Mouse (Mus musculus): Measurements from ENCODE around the gene Slc16a14.

Slc16a14 gene

GRCm38 (mm10) chr1:84912571-84912970 lies 22.4 kb downstream of the Slc16a14 start:
- DNase-seq (ENCODE audit: low read depth, low spot score): no peak

- DNase-seq (ENCODE audit: low read depth, low spot score): no peak
These were observed 24.6 kb downstream of the Slc16a14 start for GRCm38 (mm10) chr1:84910177-84910804.

GRCm38 (mm10) chr1:84904467-84904866 lies 30.5 kb downstream of the Slc16a14 start:
- DNase-seq (ENCODE audit: low read depth, low spot score): no peak

- DNase-seq (ENCODE audit: low read depth, low spot score): no peak
These were observed 35.8 kb downstream of the Slc16a14 start for GRCm38 (mm10) chr1:84899156-84899555.

GRCm38 (mm10) chr1:84897364-84897763 lies 37.6 kb downstream of the Slc16a14 start:
- no peak for DNase-seq (ENCODE audit: low read depth, low spot score)

- DNase-seq (ENCODE audit: low read depth, low spot score): no peak
These were observed 43.2 kb downstream of the Slc16a14 start for GRCm38 (mm10) chr1:84891746-84892145.

- no peak for DNase-seq (ENCODE audit: low read depth, low spot score)
These were observed 44.4 kb downstream of the Slc16a14 start for GRCm38 (mm10) chr1:84890503-84890902.

- DNase-seq (ENCODE audit: low read depth, low spot score): no peak
These were observed 44.9 kb downstream of the Slc16a14 start for GRCm38 (mm10) chr1:84890005-84890393.

- DNase-seq (ENCODE audit: low read depth, low spot score): no peak
These were observed 45.5 kb downstream of the Slc16a14 start for GRCm38 (mm10) chr1:84889330-84890004.

- DNase-seq (ENCODE audit: low read depth, low spot score): no peak
These were observed 49.0 kb downstream of the Slc16a14 start for GRCm38 (mm10) chr1:84885921-84886320.

GRCm38 (mm10) chr1:84885174-84885573 lies 49.8 kb downstream of the Slc16a14 start:
- no peak for DNase-seq (ENCODE audit: low read depth, low spot score)

GRCm38 (mm10) chr1:84883889-84884288 lies 51.0 kb downstream of the Slc16a14 start:
- no peak for DNase-seq (ENCODE audit: low read depth, low spot score)

GRCm38 (mm10) chr1:84882937-84883336 lies 52.0 kb downstream of the Slc16a14 start:
- DNase-seq (ENCODE audit: low read depth, low spot score): no peak

GRCm38 (mm10) chr1:84882066-84882532 lies 52.8 kb downstream of the Slc16a14 start:
- DNase-seq (ENCODE audit: low read depth, low spot score): peak; percentile 16

- DNase-seq (ENCODE audit: low read depth, low spot score): no peak
These were observed 53.5 kb downstream of the Slc16a14 start for GRCm38 (mm10) chr1:84881248-84882065.

- no peak for DNase-seq (ENCODE audit: low read depth, low spot score)
These were observed 55.3 kb downstream of the Slc16a14 start for GRCm38 (mm10) chr1:84879571-84880120.

- DNase-seq (ENCODE audit: low read depth, low spot score): no peak
These were observed 57.3 kb downstream of the Slc16a14 start for GRCm38 (mm10) chr1:84877590-84877989.

GRCm38 (mm10) chr1:84872939-84873338 lies 62.0 kb downstream of the Slc16a14 start:
- DNase-seq (ENCODE audit: low read depth, low spot score): no peak

- DNase-seq (ENCODE audit: low read depth, low spot score): no peak
These were observed 62.8 kb downstream of the Slc16a14 start for GRCm38 (mm10) chr1:84872105-84872504.

- no peak for DNase-seq (ENCODE audit: low read depth, low spot score)
These were observed 63.8 kb downstream of the Slc16a14 start for GRCm38 (mm10) chr1:84871131-84871530.

- no peak for DNase-seq (ENCODE audit: low read depth, low spot score)
These were observed 65.4 kb downstream of the Slc16a14 start for GRCm38 (mm10) chr1:84869498-84869897.

GRCm38 (mm10) chr1:84868841-84869240 lies 66.1 kb downstream of the Slc16a14 start:
- no peak for DNase-seq (ENCODE audit: low read depth, low spot score)
